Mouse (Mus musculus) frontal cortex, adult (tissue): ENCODE results near the gene Vmn2r116.
"Not testable (repeated sequence)": the region's sequence is repeated elsewhere in the genome, so short reads cannot be mapped to it uniquely, and the experiment has no call there.

Source experiments
- ATAC-seq: cut with Nextera tagmentation; 2 replicates; pipeline ENCODE4 v1.9.2; 2017; ENCODE audit warnings: mild to moderate bottlenecking, moderate library complexity, mixed read lengths; ENCODE audit not compliant: low TSS enrichment

Vmn2r116 gene

DNA sequence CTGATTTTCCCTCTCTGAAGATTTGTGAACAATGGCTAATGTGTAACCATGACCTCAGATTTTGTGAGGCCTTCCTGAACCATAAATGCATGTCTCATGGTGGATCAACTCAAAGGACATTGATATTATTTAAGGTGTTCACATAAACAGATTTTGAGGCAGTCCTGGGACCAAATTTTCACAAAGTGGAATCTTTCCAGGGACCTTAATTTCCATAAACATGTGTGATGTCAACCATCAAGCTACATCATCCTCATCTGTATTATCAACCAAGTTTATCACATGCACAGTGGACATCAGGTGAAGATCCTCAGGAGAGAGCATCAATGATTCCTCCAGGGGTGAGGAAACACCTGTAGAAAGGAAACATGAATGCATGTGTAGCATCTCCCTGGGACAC is at the start of gene Vmn2r116:
Gene Vmn2r116, plus strand, starts transcription at position 301 of the 400 bp plus-strand sequence.
- not testable (repeated sequence) for ATAC-seq

DNA sequence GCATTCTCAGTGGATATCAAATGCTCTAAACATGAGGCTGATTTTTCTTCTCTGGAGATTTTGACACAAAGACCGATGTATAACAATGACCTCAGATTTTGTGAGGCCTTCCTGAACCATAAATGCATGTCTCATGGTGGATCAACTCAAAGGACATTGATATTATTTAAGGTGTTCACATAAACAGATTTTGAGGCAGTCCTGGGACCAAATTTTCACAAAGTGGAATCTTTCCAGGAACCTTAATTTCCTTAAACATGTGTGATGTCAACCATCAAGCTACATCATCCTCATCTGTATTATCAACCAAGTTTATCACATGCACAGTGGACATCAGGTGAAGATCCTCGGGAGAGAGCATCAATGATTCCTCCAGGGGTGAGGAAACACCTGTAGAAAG is 41.0 kb upstream of the Vmn2r116 start, which contains the start of gene Vmn2r115:
Gene Vmn2r115, plus strand, starts transcription at position 301 of the 400 bp plus-strand sequence.
- ATAC-seq, result not testable (repeated sequence)

DNA sequence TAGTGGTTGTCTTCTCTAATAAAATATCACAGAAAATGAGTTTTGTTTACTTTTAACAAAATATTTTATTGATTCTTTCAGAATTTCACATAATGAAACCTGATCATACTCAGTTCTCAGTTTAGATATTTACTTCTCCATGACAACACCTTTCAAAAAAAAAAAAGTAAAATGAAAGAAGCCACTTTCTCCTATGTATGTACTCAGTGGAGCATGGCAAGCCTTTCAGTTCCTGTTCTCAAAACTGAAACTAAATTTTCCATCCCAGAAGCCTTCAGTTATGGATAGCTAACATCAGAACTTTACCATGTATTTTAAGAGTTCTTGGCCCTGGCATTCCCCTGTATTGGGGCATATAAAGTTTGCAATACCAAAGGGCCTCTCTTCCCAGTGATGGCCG is 32.8 kb upstream of the Vmn2r116 start:
- no peak for ATAC-seq

DNA sequence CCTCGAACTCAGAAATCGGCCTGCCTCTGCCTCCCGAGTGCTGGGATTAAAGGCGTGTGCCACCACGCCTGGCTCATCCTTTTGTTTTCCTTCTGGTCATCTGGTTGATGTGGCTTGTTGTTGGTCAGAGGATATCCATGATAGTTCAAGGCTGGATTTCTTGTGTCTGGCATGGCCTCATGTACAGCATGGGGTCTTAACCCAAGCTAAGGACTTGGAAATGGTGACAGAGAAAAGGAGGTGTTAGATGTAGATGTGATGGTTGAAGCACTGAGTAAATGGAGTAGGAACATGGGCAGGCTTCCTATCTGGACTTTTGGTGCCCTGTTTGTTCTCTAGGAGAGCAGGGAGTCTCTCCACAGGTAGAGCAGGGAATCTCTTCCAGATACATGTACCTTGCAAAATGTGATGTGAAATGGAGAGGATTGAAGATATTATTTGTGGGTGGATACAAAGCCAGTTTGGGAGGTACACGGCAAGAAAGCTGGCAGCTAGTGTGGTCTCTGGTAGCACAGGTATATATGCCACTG is 48.8 kb downstream of the Vmn2r116 start:
- ATAC-seq, result no peak
